Mouse (Mus musculus) limb, embryonic 11.5 days (tissue): ENCODE results near the gene Cdk2ap2. TPM values are rescaled to one million over a fixed set of nuclear protein-coding genes. Genes with fewer than 3 reads are reported as not detected.
"Not testable (repeated sequence)": the region's sequence is repeated elsewhere in the genome, so short reads cannot be mapped to it uniquely, and the experiment has no call there.

ENCODE experiments used
- ATAC-seq: fragments of 200-750 bp; cut with Nextera tagmentation; 2 replicates; pipeline ENCODE4 v1.8.0; 2017; ENCODE audit warnings: low read depth; ENCODE audit not compliant: insufficient number of reproducible peaks, low FRiP score, low TSS enrichment
- DNase-seq: peaks from one replicate; pipeline ENCODE4 v3.0.0-alpha.2; 2015; ENCODE audit warnings: low spot score
- H3K27ac ChIP-seq: fragments of 300-500 bp; sonication (generic); replicated peaks from 2 replicates; pipeline ENCODE4 v1.5.1; 2014; ENCODE audit warnings: low read depth, mild to moderate bottlenecking, low read length
- H3K27me3 ChIP-seq: fragments of 300-500 bp; sonication (generic); 2 replicates; pipeline ENCODE4 v1.6.1; 2014; ENCODE audit warnings: mild to moderate bottlenecking, low read length, mixed read lengths; ENCODE audit not compliant: control insufficient read depth, insufficient read depth
- H3K36me3 ChIP-seq: fragments of 300-500 bp; sonication (generic); 2 replicates; pipeline ENCODE4 v1.6.1; 2014; ENCODE audit warnings: mild to moderate bottlenecking, low read length, moderate library complexity, mixed read lengths; ENCODE audit not compliant: control insufficient read depth, insufficient read depth
- H3K4me1 ChIP-seq: fragments of 300-500 bp; sonication (generic); 2 replicates; pipeline ENCODE4 v1.6.1; 2014; ENCODE audit warnings: low read length, mixed read lengths; ENCODE audit not compliant: control insufficient read depth, insufficient read depth
- H3K4me2 ChIP-seq: fragments of 300-500 bp; sonication (generic); 2 replicates; pipeline ENCODE4 v1.6.1; 2014; ENCODE audit warnings: low read depth, mild to moderate bottlenecking, moderate library complexity; ENCODE audit not compliant: severe bottlenecking
- H3K4me3 ChIP-seq: fragments of 300-500 bp; sonication (generic); 2 replicates; pipeline ENCODE4 v1.5.1; 2014; ENCODE audit warnings: low read depth, low read length
- H3K9ac ChIP-seq: fragments of 300-500 bp; sonication (generic); 2 replicates; pipeline ENCODE4 v1.6.1; 2014; ENCODE audit warnings: mild to moderate bottlenecking, low read length
- H3K9me3 ChIP-seq: fragments of 300-500 bp; sonication (generic); 2 replicates; pipeline ENCODE4 v1.6.1; 2016; ENCODE audit warnings: low read length; ENCODE audit not compliant: control insufficient read depth
- WGBS: fragments of 180-500 bp; shearing (Covaris S2); extraction: QIAGEN DNeasy Blood & Tissue Kit; methylation state at CpG from one replicate; pipeline ENCODE4 v1.1.7; 2014; 5-methylcytosine and 5-hydroxymethylcytosine counted together
- polyA plus RNA-seq: library from polyadenylated mRNA; unstranded; fragments of >200 nt; fragmentation: Nextera tagmentation; extraction: Ambion mirVana; gene quantifications from 2 replicates; pipeline ENCODE4 v1.2.1, GENCODE M21; 2014

Cdk2ap2 gene
- polyA plus RNA-seq, 1 experiment from 2014 or later = 81.6 TPM

GRCm38 (mm10) chr19:4125741-4126696, 29.0 kb downstream of the Cdk2ap2 start, which contains the start of gene Aip:
Gene Aip, minus strand, starts transcription at chr19:4125858.
- peaks cover 12% of the 10 kb centered on the region for H3K4me1 ChIP-seq
- H3K27me3 ChIP-seq = no peaks in the 10 kb centered on the region
- H3K27ac ChIP-seq = no peak within 1 kb of the TSS
- DNase-seq (peak; percentile 99), ATAC-seq (peak; percentile 92)
- peaks cover 5% of the 10 kb centered on the region; the same call in 1 of the 2 replicates for H3K36me3 ChIP-seq
- no peaks in the 10 kb centered on the region for H3K9me3 ChIP-seq
- H3K9ac ChIP-seq = peak within 1 kb of the TSS; percentile 71
- under 1% methylated on average over 45 of the region's 64 CpGs for WGBS
- H3K4me2 ChIP-seq = peak within 1 kb of the TSS; percentile 65
- H3K4me3 ChIP-seq = peak within 1 kb of the TSS; percentile 60

- ATAC-seq = no peak
- DNase-seq = peak; percentile 25
- Histone ChIP-seq H3K4me1 (peaks cover 11% of the 10 kb centered on the region), H3K36me3 (peaks cover 8% of the 10 kb centered on the region), H3K9me3 (no peaks in the 10 kb centered on the region), H3K9ac (peak overlapping the region; percentile 71), H3K4me2 (peak overlapping the region; percentile 65), H3K27ac (no peak overlapping the region), H3K27me3 (no peaks in the 10 kb centered on the region), H3K4me3 (peak overlapping the region; percentile 60)
- 55% methylated on average over 7 of the region's 7 CpGs for WGBS
Measured at GRCm38 (mm10) chr19:4126759-4127495, 29.9 kb downstream of the Cdk2ap2 start.

- Histone ChIP-seq H3K4me2 (no peak overlapping the region), H3K27ac (no peak overlapping the region), H3K36me3 (peaks cover 13% of the 10 kb centered on the region), H3K9me3 (no peaks in the 10 kb centered on the region), H3K4me1 (peaks cover 9% of the 10 kb centered on the region), H3K27me3 (no peaks in the 10 kb centered on the region), H3K9ac (no peak overlapping the region), H3K4me3 (no peak overlapping the region)
- DNase-seq (no peak), ATAC-seq (no peak)
- 92% methylated on average over 7 of the region's 7 CpGs for WGBS
Measured at GRCm38 (mm10) chr19:4129462-4129861, 32.5 kb downstream of the Cdk2ap2 start.

- no peak overlapping the region for H3K9ac ChIP-seq
- no peaks in the 10 kb centered on the region for H3K27me3 ChIP-seq
- H3K27ac ChIP-seq = no peak overlapping the region
- DNase-seq (no peak), ATAC-seq (no peak)
- H3K4me3 ChIP-seq = no peak overlapping the region
- WGBS = 91% methylated on average over 4 of the region's 4 CpGs
- no peaks in the 10 kb centered on the region for H3K9me3 ChIP-seq
- no peak overlapping the region for H3K4me2 ChIP-seq
- peaks cover 13% of the 10 kb centered on the region for H3K36me3 ChIP-seq
- H3K4me1 ChIP-seq = peaks cover 7% of the 10 kb centered on the region
Measured at GRCm38 (mm10) chr19:4130106-4130505, 33.1 kb downstream of the Cdk2ap2 start.

GRCm38 (mm10) chr19:4131075-4131474, 34.1 kb downstream of the Cdk2ap2 start:
- no peak for DNase-seq
- Histone ChIP-seq H3K9me3 (no peaks in the 10 kb centered on the region), H3K36me3 (peaks cover 13% of the 10 kb centered on the region), H3K9ac (no peak overlapping the region), H3K27ac (no peak overlapping the region), H3K4me2 (no peak overlapping the region), H3K4me1 (peaks cover 7% of the 10 kb centered on the region), H3K4me3 (no peak overlapping the region), H3K27me3 (no peaks in the 10 kb centered on the region)
- ATAC-seq = no peak
- WGBS = 89% methylated on average over 5 of the region's 5 CpGs

- no peaks in the 10 kb centered on the region for H3K27me3 ChIP-seq
- H3K9me3 ChIP-seq = no peaks in the 10 kb centered on the region
- H3K36me3 ChIP-seq = peaks cover 13% of the 10 kb centered on the region
- WGBS = 83% methylated on average over 2 of the region's 2 CpGs
- no peak overlapping the region for H3K4me3 ChIP-seq
- no peak overlapping the region for H3K27ac ChIP-seq
- H3K9ac ChIP-seq = no peak overlapping the region
- H3K4me2 ChIP-seq = no peak overlapping the region
- ATAC-seq (no peak), DNase-seq (no peak)
- peaks cover 3% of the 10 kb centered on the region for H3K4me1 ChIP-seq
Measured at GRCm38 (mm10) chr19:4131768-4132167, 34.8 kb downstream of the Cdk2ap2 start.

- Histone ChIP-seq H3K9me3 (no peaks in the 10 kb centered on the region), H3K4me3 (no peak overlapping the region), H3K27ac (no peak overlapping the region), H3K27me3 (no peaks in the 10 kb centered on the region), H3K4me1 (no peaks in the 10 kb centered on the region), H3K4me2 (no peak overlapping the region), H3K9ac (no peak overlapping the region), H3K36me3 (peaks cover 8% of the 10 kb centered on the region; the same call in 1 of the 2 replicates)
- ATAC-seq (no peak), DNase-seq (no peak)
- WGBS = 94% methylated on average over 4 of the region's 4 CpGs
Measured at GRCm38 (mm10) chr19:4134354-4134753, 37.4 kb downstream of the Cdk2ap2 start.

- not testable (repeated sequence) for H3K36me3 ChIP-seq
Measured at GRCm38 (mm10) chr19:4135229-4135962, 38.4 kb downstream of the Cdk2ap2 start.

More at GRCm38 (mm10) chr19:4135229-4135962, 38.4 kb downstream of the Cdk2ap2 start:
- not testable (repeated sequence) for H3K4me3 ChIP-seq, H3K27me3 ChIP-seq, H3K9ac ChIP-seq, H3K27ac ChIP-seq, ATAC-seq, DNase-seq, H3K4me2 ChIP-seq, H3K4me1 ChIP-seq, H3K9me3 ChIP-seq
- 79% methylated on average over 6 of the region's 6 CpGs for WGBS
